Mouse (Mus musculus) liver, embryonic 15.5 days (tissue): ENCODE results near the gene Zcchc24. TPM values are rescaled to one million over a fixed set of nuclear protein-coding genes. Genes with fewer than 3 reads are reported as not detected.

ENCODE experiments used
- ATAC-seq: fragments of 200-750 bp; cut with Nextera tagmentation; 2 replicates; pipeline ENCODE4 v1.8.0; 2017; ENCODE audit warnings: moderate number of reproducible peaks, mild to moderate bottlenecking, moderate library complexity; ENCODE audit not compliant: insufficient read depth
- H3K27ac ChIP-seq: fragments of 300-500 bp; sonication (generic); replicated peaks from 2 replicates; pipeline ENCODE4 v1.5.1; 2015; ENCODE audit warnings: mild to moderate bottlenecking, inconsistent platforms
- H3K27me3 ChIP-seq: fragments of 300-500 bp; sonication (generic); 2 replicates; pipeline ENCODE4 v1.6.1; 2015; ENCODE audit warnings: mild to moderate bottlenecking, inconsistent platforms
- H3K36me3 ChIP-seq: fragments of 300-500 bp; sonication (generic); replicated peaks from 2 replicates; pipeline ENCODE4 v1.6.1; 2015; ENCODE audit warnings: moderate library complexity, mild to moderate bottlenecking, inconsistent platforms
- H3K4me1 ChIP-seq: fragments of 300-500 bp; sonication (generic); replicated peaks from 2 replicates; pipeline ENCODE4 v1.6.1; 2015; ENCODE audit warnings: inconsistent platforms
- H3K4me2 ChIP-seq: fragments of 300-500 bp; sonication (generic); 2 replicates; pipeline ENCODE4 v1.6.1; 2015; ENCODE audit warnings: moderate library complexity, mild to moderate bottlenecking, inconsistent platforms
- H3K4me3 ChIP-seq: fragments of 300-500 bp; sonication (generic); replicated peaks from 2 replicates; pipeline ENCODE4 v1.5.1; 2015; ENCODE audit warnings: mild to moderate bottlenecking, inconsistent platforms
- H3K9ac ChIP-seq: fragments of 300-500 bp; sonication (generic); 2 replicates; pipeline ENCODE4 v1.6.1; 2015; ENCODE audit warnings: moderate library complexity, mild to moderate bottlenecking, inconsistent platforms
- H3K9me3 ChIP-seq: fragments of 300-500 bp; sonication (generic); replicated peaks from 2 replicates; pipeline ENCODE4 v1.6.1; 2016; ENCODE audit warnings: inconsistent platforms
- WGBS: fragments of 180-500 bp; shearing (Covaris S2); methylation state at CpG from one replicate; pipeline ENCODE4 v1.1.7; 2015; ENCODE audit warnings: mixed read lengths; ENCODE audit not compliant: insufficient replicate concordance; 5-methylcytosine and 5-hydroxymethylcytosine counted together
- polyA plus RNA-seq: library from polyadenylated mRNA; unstranded; fragments of >200 nt; fragmentation: Nextera tagmentation; extraction: Ambion mirVana; gene quantifications from 2 replicates; pipeline ENCODE4 v1.2.1, GENCODE M21; 2015

The Zcchc24 gene
- polyA plus RNA-seq, 1 experiment from 2014 or later = 7.5 TPM

- Histone ChIP-seq H3K4me3 (no peak overlapping the region), H3K4me2 (no peak overlapping the region), H3K27ac (no peak overlapping the region), H3K27me3 (no peaks in the 10 kb centered on the region), H3K9ac (no peak overlapping the region), H3K4me1 (peaks cover 25% of the 10 kb centered on the region), H3K9me3 (no peaks in the 10 kb centered on the region), H3K36me3 (peaks cover 58% of the 10 kb centered on the region)
- no peak for ATAC-seq
- WGBS = 74% methylated on average over 7 of the region's 7 CpGs
These were observed 104.5 kb downstream of the Zcchc24 start for GRCm38 (mm10) chr14:25664310-25664695.

- ATAC-seq = no peak
- H3K4me1 ChIP-seq = peaks cover 25% of the 10 kb centered on the region
- H3K36me3 ChIP-seq = peaks cover 63% of the 10 kb centered on the region
- no peak overlapping the region for H3K4me2 ChIP-seq
- H3K9me3 ChIP-seq = no peaks in the 10 kb centered on the region
- no peak overlapping the region for H3K9ac ChIP-seq
- no peak overlapping the region for H3K4me3 ChIP-seq
- H3K27ac ChIP-seq = no peak overlapping the region
- H3K27me3 ChIP-seq = no peaks in the 10 kb centered on the region
- 68% methylated on average over 7 of the region's 7 CpGs for WGBS
These were observed 105.1 kb downstream of the Zcchc24 start for GRCm38 (mm10) chr14:25663649-25664309.

Other genes with a start within 250 kb of the Zcchc24 start
- gene Ppif, start 74.9 kb downstream of the Zcchc24 start, polyA plus RNA-seq = 26.4 and 26.8 TPM in 2 replicates
- gene Anxa11, start 73.1 kb upstream of the Zcchc24 start, polyA plus RNA-seq = 11.2 TPM in 2 replicates
- gene Plac9a, start 134.1 kb upstream of the Zcchc24 start, polyA plus RNA-seq = 0.53 and 0.71 TPM in 2 replicates
- gene Tmem254a, start 158.6 kb upstream of the Zcchc24 start, polyA plus RNA-seq = 1.7 and 2.3 TPM in 2 replicates
- 0.09 TPM in 1 of 2 replicates, not detected in the other for gene Cphx1, start 169.3 kb upstream of the Zcchc24 start, polyA plus RNA-seq
- 0.12 TPM in 1 of 2 replicates, not detected in the other for gene Duxbl1, start 209.5 kb upstream of the Zcchc24 start, polyA plus RNA-seq